Mouse (Mus musculus): ENCODE measurements around the gene Lemd1. TPM values are rescaled to one million over a fixed set of nuclear protein-coding genes. Genes with fewer than 3 reads are reported as not detected.
"Not testable (repeated sequence)": the region's sequence is repeated elsewhere in the genome, so short reads cannot be mapped to it uniquely, and the experiment has no call there.

Lemd1 gene
- under 1 TPM; 0.27 to 0.36 TPM for total RNA-seq (2021)
- long read RNA-seq, experiment 1, partial matches to known transcripts: 0 of 1 reads
- long read RNA-seq, experiment 1, other reads (novel, unspliced or antisense): 1 of 1 reads
- long read RNA-seq, experiment 2: 0 reads

- no peak for DNase-seq
Observed at GRCm38 (mm10) chr1:132191093-132191785, at the start of gene Lemd1, which contains the start of gene AC124108.1. TSS of gene Lemd1 (plus strand) at chr1:132191431. TSS of gene AC124108.1 (plus strand) at chr1:132191457.

DNA sequence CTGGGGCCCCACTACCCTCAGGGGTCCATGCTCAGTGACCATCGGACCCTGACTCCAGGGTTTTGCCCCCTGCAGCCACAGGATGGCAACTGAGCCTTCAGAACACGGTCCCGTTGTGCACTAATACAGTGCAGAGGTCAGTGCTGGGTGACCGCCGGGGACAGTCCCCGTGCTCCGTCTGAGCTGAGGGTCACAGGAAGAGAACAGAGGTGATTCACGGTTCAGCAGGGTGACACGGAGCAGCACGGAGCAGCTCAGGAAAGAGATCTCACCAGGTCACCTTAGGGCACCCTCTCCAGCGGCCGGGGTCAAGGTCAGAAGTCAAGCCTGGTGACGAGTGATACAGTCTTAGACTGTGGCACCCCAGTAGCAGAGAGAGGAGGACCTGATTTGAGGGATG, 49.5 kb upstream of the Lemd1 start:
- no peak for DNase-seq

GRCm38 (mm10) chr1:132143079-132143478, 48.2 kb upstream of the Lemd1 start:
- no peak for DNase-seq

DNA sequence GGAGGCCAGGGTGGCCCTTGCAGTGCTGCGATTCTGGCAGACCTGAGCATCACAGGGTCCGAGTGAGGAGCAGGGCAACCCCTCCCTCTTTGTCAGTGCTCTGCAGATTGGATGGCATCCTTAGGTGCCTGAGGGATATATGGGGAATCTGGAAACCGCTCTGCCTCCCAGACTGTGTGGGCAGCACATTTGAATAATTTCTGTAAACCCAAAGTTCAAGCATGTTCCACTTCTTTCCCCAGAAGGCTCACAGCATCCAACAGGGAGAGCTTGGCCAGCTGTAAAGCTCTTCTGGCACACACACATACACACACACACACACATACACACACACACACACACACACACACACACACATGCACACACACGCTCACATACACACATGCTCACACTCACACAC, 47.5 kb upstream of the Lemd1 start:
- DNase-seq: no peak

DNA sequence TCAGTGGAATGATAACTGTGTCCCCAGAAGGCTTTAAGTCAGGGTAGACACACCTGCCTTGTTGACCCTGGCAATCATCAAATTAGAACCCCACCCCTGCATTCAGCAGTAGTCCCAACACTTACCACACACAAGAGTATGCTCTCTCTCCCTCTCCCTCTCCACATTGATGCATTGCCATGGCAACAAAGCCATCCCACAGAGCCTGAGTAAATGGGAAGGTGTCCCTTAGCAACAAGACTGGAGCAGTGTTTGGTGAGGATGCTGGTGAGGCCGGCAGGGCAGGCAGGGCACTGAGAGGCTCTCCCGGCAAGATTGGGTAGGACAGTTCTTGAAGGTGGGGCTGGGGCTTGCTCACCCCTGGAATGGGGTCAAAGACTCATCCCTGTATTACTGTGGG, 47.0 kb upstream of the Lemd1 start:
- no peak for DNase-seq

DNA sequence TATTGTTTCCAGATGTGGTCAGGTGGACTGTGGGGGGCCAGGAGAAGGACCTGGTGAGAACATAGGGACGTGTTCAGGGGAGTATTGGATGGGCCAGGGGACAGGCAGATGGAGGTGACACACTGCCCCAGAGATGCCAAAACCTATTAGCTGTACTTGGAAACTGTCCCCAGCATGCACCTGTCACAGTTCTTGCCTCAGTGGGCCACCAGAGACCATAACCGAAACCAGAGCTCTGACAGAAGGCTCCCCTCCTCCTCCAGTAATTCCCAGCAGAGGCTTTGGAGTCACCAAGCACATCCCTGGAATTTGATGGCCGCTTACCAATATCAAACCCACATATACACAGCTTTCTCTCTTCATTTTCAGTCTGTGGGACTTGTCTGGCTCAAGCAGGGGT, 46.4 kb upstream of the Lemd1 start:
- no peak for DNase-seq

- peak; percentile 52 for DNase-seq
Observed at GRCm38 (mm10) chr1:132145973-132146685, 45.1 kb upstream of the Lemd1 start.

DNA sequence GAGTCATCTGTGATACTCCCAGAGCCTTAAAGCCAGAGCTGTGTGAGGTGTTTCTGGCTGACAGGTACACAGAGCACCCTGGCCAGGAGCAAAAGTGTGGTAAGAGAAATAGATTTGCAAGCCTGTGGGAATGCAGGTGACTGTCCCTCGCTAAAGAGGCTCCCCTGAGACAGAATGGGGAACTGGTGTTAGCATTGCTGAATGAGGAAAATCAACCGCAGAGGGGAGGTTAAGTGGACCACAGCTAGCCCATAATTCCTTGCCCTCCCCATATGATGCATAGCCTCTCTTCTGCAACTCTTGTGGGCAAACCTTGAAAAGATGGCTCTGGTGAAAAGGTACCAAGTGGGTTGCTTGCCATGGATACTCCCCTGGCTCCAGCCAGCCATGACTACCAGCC, 41.8 kb upstream of the Lemd1 start:
- no peak for DNase-seq

GRCm38 (mm10) chr1:132150171-132150570, 41.1 kb upstream of the Lemd1 start:
- peak; percentile 36 for DNase-seq

GRCm38 (mm10) chr1:132150817-132151601, 40.2 kb upstream of the Lemd1 start:
- no peak for DNase-seq

DNA sequence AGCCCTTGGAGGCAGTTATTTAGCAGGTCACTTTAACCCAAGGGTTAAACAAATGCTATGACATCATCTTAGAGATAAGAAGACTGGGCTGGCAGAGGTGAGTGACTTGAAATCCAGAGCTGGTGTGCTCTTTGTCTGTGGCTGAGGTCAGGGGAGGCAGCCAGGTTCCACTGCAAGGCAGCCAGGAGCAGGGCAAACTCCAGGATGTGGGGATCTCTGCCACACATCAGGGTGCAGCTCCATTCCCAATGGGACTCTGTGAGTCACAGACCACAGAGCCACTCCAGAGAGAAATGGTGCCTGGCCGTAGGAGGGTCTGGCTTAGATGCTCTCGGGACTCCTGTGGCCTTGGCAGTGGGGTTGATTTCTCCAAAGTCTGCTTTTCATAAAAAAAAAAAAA, 39.3 kb upstream of the Lemd1 start:
- DNase-seq: no peak

DNA sequence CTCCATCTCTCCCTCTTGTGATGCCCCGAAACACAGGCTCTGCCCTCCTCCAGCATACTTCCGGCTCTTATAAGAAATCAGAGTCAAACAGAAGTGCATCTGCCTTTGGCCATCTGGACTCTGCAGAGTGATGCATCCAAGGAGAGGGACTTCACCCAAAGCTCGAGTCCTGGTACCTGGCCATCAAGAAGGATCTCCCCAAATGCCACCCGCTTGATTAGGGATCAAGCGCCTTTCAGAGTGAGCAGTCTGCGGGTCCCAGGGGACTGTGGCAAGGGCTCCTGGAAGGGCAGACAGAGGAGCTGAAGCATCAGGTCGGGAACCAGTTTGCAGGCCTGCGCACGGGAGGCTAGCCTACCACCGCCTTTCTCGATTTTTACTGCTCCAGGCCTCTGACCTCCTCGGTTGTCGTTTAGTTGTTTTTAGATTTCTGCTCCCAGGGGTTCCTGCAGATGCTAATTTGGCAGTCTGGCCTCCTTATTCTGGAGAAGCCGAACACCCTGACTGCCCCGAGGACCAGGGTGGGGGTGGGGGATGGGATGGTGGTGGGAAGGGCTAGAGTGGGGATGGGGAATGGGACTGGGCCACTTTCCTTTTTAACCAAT, 38.0 kb upstream of the Lemd1 start:
- DNase-seq: no peak

GRCm38 (mm10) chr1:132153691-132154090, 37.5 kb upstream of the Lemd1 start:
- no peak for DNase-seq

GRCm38 (mm10) chr1:132155737-132156136, 35.5 kb upstream of the Lemd1 start:
- peak; percentile 87 for DNase-seq

DNA sequence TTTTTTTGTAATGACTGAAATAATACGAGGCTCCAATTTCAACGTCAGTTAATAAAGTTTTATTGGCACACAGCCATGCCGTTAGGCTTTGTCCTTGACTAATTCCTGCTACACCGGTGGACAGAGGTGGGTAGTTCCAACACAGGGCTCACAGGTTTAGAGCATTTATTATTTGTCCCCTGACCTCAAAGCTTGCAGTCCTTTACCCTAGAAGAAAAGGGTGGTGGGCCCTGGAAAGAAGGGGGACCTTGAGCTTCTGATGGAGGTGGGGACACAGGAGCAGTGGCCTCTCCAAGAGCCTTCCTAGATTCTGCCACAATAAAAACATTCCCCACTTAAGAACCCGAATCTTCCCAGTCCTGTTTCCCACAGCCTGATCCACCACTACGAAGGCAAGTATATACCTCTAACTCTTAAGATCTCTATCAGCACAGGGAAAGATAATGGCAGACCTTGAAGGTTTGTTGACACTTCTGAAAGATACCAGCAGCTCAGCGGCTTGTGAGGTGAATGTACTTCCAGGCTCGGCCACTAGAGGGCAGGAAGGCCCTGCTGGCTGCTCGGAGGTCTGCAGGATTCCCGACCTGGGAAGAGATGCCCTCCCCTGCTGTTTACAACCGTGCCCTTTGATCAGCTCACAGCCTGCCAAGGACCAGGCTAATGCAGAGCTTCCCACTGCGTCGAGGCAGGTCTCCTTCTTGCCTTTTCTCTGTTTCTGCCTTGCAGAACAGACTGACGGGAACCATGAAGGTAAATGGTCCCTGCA, 34.0 kb upstream of the Lemd1 start:
- DNase-seq: peak; percentile 93

- DNase-seq: no peak
Observed at GRCm38 (mm10) chr1:132157808-132158207, 33.4 kb upstream of the Lemd1 start.

- DNase-seq: peak; percentile 44
Observed at GRCm38 (mm10) chr1:132158741-132159140, 32.5 kb upstream of the Lemd1 start.

DNA sequence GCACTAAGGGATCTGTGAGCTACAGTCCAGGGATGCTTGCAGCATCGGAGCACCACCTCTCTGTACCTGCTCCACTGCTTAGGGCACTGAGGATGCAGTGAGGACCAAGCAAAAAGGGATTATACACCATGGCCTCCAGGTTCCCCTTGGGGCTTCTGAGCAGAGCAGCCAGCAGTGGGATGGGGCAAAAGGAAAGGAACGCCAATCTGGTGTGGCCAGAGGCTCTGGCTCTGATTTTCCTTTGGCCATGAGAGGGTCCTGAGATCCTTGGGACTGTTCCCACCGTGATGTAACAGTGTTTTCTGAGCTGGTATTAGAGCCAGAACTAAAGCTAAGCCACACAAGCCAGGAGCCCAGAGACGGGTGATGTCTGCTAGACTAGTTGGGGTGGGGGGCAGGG, 31.6 kb upstream of the Lemd1 start:
- DNase-seq: no peak

- no peak for DNase-seq
Observed at GRCm38 (mm10) chr1:132161211-132161880, 29.9 kb upstream of the Lemd1 start.

GRCm38 (mm10) chr1:132162618-132163017, 28.6 kb upstream of the Lemd1 start:
- not testable (repeated sequence) for DNase-seq
